Mouse (Mus musculus): ENCODE results near the gene Rsl1d1. TPM values are rescaled to one million over a fixed set of nuclear protein-coding genes. Genes with fewer than 3 reads are reported as not detected.
"Not testable (repeated sequence)": the region's sequence is repeated elsewhere in the genome, so short reads cannot be mapped to it uniquely, and the experiment has no call there.

Rsl1d1 gene
- total RNA-seq, 2 experiments from 2014 or later: 58.9 to 63.1 TPM

- peak; percentile 27 to 72 for DNase-seq (ENCODE audit: extremely low spot score in 1 of 2, low spot score in 2 of 2)
- intact Hi-C loops (cut with DNase I): loop anchor here (5.0 to 10.0 kb wide), 2 partner anchors 37 to 300 kb away; no protein-coding TSS in a partner anchor
These were observed 28.5 kb downstream of the Rsl1d1 start for GRCm38 (mm10) chr16:11174671-11175081.

- no peak for DNase-seq (ENCODE audit: extremely low spot score in 1 of 2, low spot score in 2 of 2)
- intact Hi-C loops (cut with DNase I): loop anchor here (5.0 to 10.0 kb wide), 2 partner anchors 34 to 297 kb away; no protein-coding TSS in a partner anchor
These were observed 31.5 kb downstream of the Rsl1d1 start for GRCm38 (mm10) chr16:11171679-11172078.

GRCm38 (mm10) chr16:11166431-11166830 is 36.7 kb downstream of the Rsl1d1 start:
- no peak for DNase-seq (ENCODE audit: extremely low spot score in 1 of 2, low spot score in 2 of 2)
- intact Hi-C loops (cut with DNase I): no loop called here

- no peak for DNase-seq (ENCODE audit: extremely low spot score in 1 of 2, low spot score in 2 of 2)
- intact Hi-C loops (cut with DNase I): no loop called here
These were observed 38.4 kb downstream of the Rsl1d1 start for GRCm38 (mm10) chr16:11164695-11165255.

GRCm38 (mm10) chr16:11157721-11158120 is 45.4 kb downstream of the Rsl1d1 start:
- intact Hi-C loops (cut with DNase I): loop anchor here (5.0 kb wide), 1 partner anchor 40 kb away; no protein-coding TSS in a partner anchor
- DNase-seq (ENCODE audit: extremely low spot score in 1 of 2, low spot score in 2 of 2): not testable (repeated sequence)

- intact Hi-C loops (cut with DNase I): loop anchor here (5.0 kb wide), 1 partner anchor 78 kb away; no protein-coding TSS in a partner anchor
- DNase-seq (ENCODE audit: extremely low spot score in 1 of 2, low spot score in 2 of 2): no peak
These were observed 48.6 kb downstream of the Rsl1d1 start for GRCm38 (mm10) chr16:11154500-11154899.

DNA sequence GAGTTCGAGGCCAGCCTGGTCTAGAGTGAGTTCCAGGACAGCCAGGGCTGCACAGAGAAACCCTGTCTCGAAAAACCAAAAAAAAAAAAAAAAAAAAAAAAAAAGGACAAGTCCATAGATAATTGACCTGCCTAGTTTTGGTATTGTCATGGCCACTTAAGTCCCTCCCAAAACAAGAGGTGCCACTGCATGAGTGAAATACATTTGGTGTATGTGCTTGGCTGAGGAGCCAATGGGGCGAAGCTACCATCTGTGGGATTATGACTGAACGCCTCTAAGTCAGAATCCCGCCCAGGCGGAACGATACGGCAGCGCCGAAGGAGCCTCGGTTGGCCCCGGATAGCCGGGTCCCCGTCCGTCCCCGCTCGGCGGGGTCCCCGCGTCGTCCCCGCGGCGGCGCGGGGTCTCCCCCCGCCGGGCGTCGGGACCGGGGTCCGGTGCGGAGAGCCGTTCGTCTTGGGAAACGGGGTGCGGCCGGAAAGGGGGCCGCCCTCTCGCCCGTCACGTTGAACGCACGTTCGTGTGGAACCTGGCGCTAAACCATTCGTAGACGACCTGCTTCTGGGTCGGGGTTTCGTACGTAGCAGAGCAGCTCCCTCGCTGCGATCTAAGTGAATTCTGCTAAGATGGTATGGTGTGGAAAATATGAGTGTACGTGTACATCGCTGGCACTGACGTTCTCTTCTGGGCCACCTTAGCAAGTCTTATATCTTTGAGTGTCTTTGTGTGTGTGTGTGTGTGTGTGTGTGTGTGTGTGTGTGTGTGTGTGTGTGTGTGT is 59.2 kb downstream of the Rsl1d1 start:
- DNase-seq (ENCODE audit: extremely low spot score in 1 of 2, low spot score in 2 of 2): peak; percentile 98 to 100
- intact Hi-C loops (cut with DNase I): not testable (repeated sequence)

Small RNA genes lying within 50 kb of the gene (microRNA-seq; reads per million reads assigned to microRNA genes)
- gene Gm23935: 20.4 reads per million, percentile 40 among the genes with 10 or more reads in this experiment

Other genes starting within 250 kb of the Rsl1d1 start
- gene Snn, start 142.4 kb downstream of the Rsl1d1 start, total RNA-seq (2021): 100 to 1,000 TPM; 217 to 219 TPM
- 10 to 100 TPM in 1 of 2 experiments, 1 to 10 TPM in 1; 9.6 to 10.9 TPM for gene Litaf, start 137.2 kb downstream of the Rsl1d1 start, total RNA-seq (2021)
- 10 to 100 TPM; 37.1 to 38.7 TPM for gene Txndc11, start 68.7 kb downstream of the Rsl1d1 start, total RNA-seq (2021)
- 10 to 100 TPM; 60.9 to 66.2 TPM for gene Zc3h7a, start 26.9 kb downstream of the Rsl1d1 start, total RNA-seq (2021)
- 100 to 1,000 TPM in 1 of 2 experiments, 10 to 100 TPM in 1; 97.8 to 103 TPM for gene Gspt1, start 51.0 kb upstream of the Rsl1d1 start, total RNA-seq (2021)
- under 1 TPM; 0.58 to 0.61 TPM for gene Tnfrsf17, start 110.5 kb upstream of the Rsl1d1 start, total RNA-seq (2021)
- gene Snx29, start 119.6 kb upstream of the Rsl1d1 start, total RNA-seq (2021): 10 to 100 TPM; 32.1 to 33.4 TPM

Measured in left cerebral cortex, postnatal 10 days (tissue).